ENCODE assay signal across 20 mouse cellular contexts in genomic region chr2:172866356-172866755, GRCm38 (mm10).
DNase-seq lines count a peak whose midpoint lies in the region; ATAC-seq and TF ChIP-seq lines count a peak whose summit lies in the region.
"Had no signal": no experiment of that assay in that cellular context is flagged by ENCODE, and none has a peak within 500 bp of the region (broad histone marks: within the 10 kb centered on the region; RNA-seq: fewer than 3 reads in every experiment).

No protein-coding gene starts in this region.

- H3K27me3 ChIP-seq in heart, embryonic 13.5 days (replicated peaks): 0 out of 2 replicates have a peak, but pooled peaks cover 4% of the 10 kb centered on the region
- H3K27me3 ChIP-seq in lung, postnatal 0 days (replicated peaks; ENCODE audit: insufficient read depth, low read length): no peaks in the 10 kb centered on the region
- no peaks in the 10 kb centered on the region for H3K27me3 ChIP-seq in intestine, embryonic 16.5 days (replicated peaks; ENCODE audit: control insufficient read depth, insufficient read depth, low read length)
- H3K27me3 ChIP-seq: kidney, embryonic 15.5 days had no signal

- TF ChIP-seq EP300 in lung, postnatal 0 days (IDR thresholded peaks at IDR 0.05): no peak

- no peak for TF ChIP-seq CTCF in lung, postnatal 0 days (IDR thresholded peaks at IDR 0.05)

- peak overlapping the region; percentile 79 for H3K27ac ChIP-seq in heart, embryonic 13.5 days (replicated peaks)
- peak overlapping the region; percentile 71 for H3K27ac ChIP-seq in lung, postnatal 0 days (ENCODE audit: low read length)
- peak overlapping the region; percentile 63 for H3K27ac ChIP-seq in intestine, embryonic 16.5 days (ENCODE audit: low read length)
- H3K27ac ChIP-seq: liver, embryonic 14.5 days; macrophage; midbrain, embryonic 12.5 days had no signal

- peaks cover 4% of the 10 kb centered on the region; the same call in 1 of the 2 replicates for H3K9me3 ChIP-seq in heart, embryonic 13.5 days
- no peaks in the 10 kb centered on the region for H3K9me3 ChIP-seq in lung, postnatal 0 days (ENCODE audit: low read length)
- no peaks in the 10 kb centered on the region for H3K9me3 ChIP-seq in intestine, embryonic 16.5 days (ENCODE audit: control insufficient read depth, low read length)
- H3K9me3 ChIP-seq: midbrain, embryonic 12.5 days had no signal

- H3K4me2 ChIP-seq in heart, embryonic 13.5 days: no peak overlapping the region
- H3K4me2 ChIP-seq in lung, postnatal 0 days (replicated peaks; ENCODE audit: low read depth, low read length): no peak overlapping the region
- H3K4me2 ChIP-seq in intestine, embryonic 16.5 days (ENCODE audit: low read depth, low read length): no peak overlapping the region
- H3K4me2 ChIP-seq: kidney, embryonic 15.5 days; midbrain, embryonic 12.5 days had no signal

- H3K4me1 ChIP-seq in heart, embryonic 13.5 days: peaks cover 68% of the 10 kb centered on the region
- peaks cover 14% of the 10 kb centered on the region for H3K4me1 ChIP-seq in lung, postnatal 0 days (ENCODE audit: insufficient read depth, low read depth, low read length)
- peaks cover 15% of the 10 kb centered on the region for H3K4me1 ChIP-seq in intestine, embryonic 16.5 days (ENCODE audit: control insufficient read depth, insufficient read depth, low read length)

- H3K36me3 ChIP-seq in heart, embryonic 13.5 days: peaks cover 26% of the 10 kb centered on the region
- H3K36me3 ChIP-seq in lung, postnatal 0 days (ENCODE audit: insufficient read depth, low read length): no peaks in the 10 kb centered on the region
- H3K36me3 ChIP-seq in intestine, embryonic 16.5 days (ENCODE audit: control insufficient read depth, insufficient read depth, low read length): no peaks in the 10 kb centered on the region

- H3K9ac ChIP-seq in heart, embryonic 13.5 days: no peak overlapping the region
- no peak overlapping the region for H3K9ac ChIP-seq in lung, postnatal 0 days (replicated peaks; ENCODE audit: low read depth)
- H3K9ac ChIP-seq in intestine, embryonic 16.5 days (ENCODE audit: low read depth, low read length): no peak overlapping the region
- H3K9ac ChIP-seq: kidney, embryonic 15.5 days; liver, embryonic 14.5 days; midbrain, embryonic 12.5 days had no signal

- 63% methylated on average over 5 of the region's 5 CpGs for WGBS in heart, embryonic 13.5 days
- WGBS in lung, postnatal 0 days: 77% methylated on average over 5 of the region's 5 CpGs
- WGBS in intestine, embryonic 16.5 days: 72% methylated on average over 5 of the region's 5 CpGs

- no peak for DNase-seq in heart, adult 9 months (ENCODE audit: low spot score in 2 of 2)
- DNase-seq in lung, postnatal 0 days (ENCODE audit: low spot score): no peak
- DNase-seq in lung, postnatal 4 days: no peak
- no peak for DNase-seq in layer of hippocampus, adult 9-10 months (ENCODE audit: low spot score)
- DNase-seq in thymus, postnatal 14 days: no peak
- no peak for DNase-seq in adrenal gland, postnatal 25 days
- DNase-seq: adrenal gland, postnatal 36 days; cerebellum, adult 9-11 months; gastrocnemius, postnatal 25 days; left cerebral cortex, postnatal 4 days; right cerebral cortex, postnatal 14 days had no signal

- H3K4me3 ChIP-seq in heart, embryonic 13.5 days: no peak overlapping the region
- no peak overlapping the region for H3K4me3 ChIP-seq in lung, postnatal 0 days (ENCODE audit: low read depth, low read length)
- H3K4me3 ChIP-seq in intestine, embryonic 16.5 days (ENCODE audit: low read length): no peak overlapping the region
- H3K4me3 ChIP-seq: erythroblast, embryonic 14.5 days; hindbrain, embryonic 10.5 days; kidney, embryonic 15.5 days; midbrain, embryonic 12.5 days had no signal

- no peak for ATAC-seq in heart, embryonic 13.5 days (ENCODE audit: extremely low read depth, insufficient number of reproducible peaks, low FRiP score, low TSS enrichment)
- no peak for ATAC-seq in lung, postnatal 0 days
- ATAC-seq in intestine, embryonic 16.5 days: no peak
- ATAC-seq: forebrain, embryonic 14.5 days had no signal
